Mouse (Mus musculus) cerebellum, adult 9-11 months (tissue): ENCODE results near the gene Hectd4.
"Not testable (repeated sequence)": the region's sequence is repeated elsewhere in the genome, so short reads cannot be mapped to it uniquely, and the experiment has no call there.

Experiments used
- DNase-seq: peaks from one replicate; pipeline ENCODE4 v3.0.0; 2022

Hectd4 gene

DNA sequence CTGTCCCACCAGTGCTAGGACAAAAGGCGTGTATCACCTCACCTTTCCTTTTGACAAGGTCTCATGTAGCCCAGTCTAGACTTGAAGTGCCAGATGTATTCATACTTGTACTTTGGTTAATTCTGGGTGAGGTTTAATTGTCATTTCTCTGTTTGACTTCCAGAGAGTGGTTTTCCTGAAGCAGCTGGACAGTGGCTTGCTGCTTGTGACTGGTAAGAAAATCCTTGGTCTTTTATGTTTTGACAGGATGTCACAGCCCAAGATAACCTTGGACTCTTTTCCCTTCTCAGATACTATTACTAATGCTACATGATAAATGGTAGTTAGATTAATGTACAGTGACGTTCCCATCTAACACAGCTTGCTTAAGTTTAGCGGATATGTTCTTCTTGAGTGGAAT is 13.0 kb upstream of the Hectd4 start:
- no peak for DNase-seq

DNA sequence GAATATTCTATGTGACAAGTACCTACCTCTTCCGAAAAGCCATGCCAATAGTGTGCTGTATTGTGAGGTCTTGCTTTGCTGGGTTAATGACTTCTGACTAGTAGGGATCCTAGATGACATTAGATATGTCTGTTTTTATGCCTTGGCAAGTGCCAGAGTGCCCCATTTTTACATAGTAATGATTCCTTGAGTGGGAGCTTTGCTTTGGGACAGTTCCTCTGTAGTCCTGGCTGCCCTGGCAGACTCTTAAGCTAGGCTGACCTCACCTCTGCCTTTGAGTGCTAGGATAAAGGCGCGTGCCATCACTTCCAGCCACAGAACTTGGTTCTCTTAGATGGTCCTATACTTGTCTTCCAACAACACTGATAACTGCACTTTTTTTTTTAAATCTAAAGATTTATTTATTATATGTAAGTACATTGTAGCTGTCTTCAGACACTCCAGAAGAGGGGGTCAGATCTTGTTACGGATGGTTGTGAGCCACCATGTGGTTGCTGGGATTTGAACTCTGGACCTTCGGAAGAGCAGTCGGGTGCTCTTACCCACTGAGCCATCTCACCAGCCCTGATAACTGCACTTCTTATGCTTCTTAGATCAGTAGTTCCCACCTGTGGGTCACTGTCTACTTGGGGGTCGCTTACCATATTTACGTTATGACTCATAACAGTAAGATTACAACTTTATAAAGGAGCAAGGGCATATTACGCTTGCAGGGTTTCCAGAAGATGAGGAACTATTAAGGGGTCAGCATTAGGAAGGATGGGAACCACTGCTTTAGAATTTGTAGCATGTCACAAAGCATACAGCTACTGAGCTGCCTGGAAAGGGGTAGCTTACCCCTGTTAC is 10.0 kb upstream of the Hectd4 start:
- no peak for DNase-seq

- no peak for DNase-seq
Measured at GRCm38 (mm10) chr5:121210601-121210924, 9.5 kb upstream of the Hectd4 start.

DNA sequence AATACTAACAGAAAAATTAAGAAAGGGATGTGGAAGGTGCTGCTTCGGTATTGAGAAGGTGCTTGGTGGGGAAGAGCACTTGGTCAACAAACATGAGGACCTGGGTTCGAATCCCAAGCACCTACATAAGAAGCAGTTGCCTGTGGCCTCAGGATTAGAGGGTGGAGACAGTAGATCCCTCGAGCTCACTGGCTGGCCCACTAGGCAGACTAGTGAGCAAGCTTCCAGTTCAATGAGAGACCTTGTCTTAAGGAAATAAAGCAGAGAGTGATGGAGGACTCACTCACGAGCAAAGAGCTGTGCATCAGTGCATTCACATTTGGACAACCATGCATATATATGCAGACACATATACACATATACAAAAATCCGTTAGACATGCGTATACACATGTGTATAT is 7.9 kb upstream of the Hectd4 start:
- DNase-seq = no peak

DNA sequence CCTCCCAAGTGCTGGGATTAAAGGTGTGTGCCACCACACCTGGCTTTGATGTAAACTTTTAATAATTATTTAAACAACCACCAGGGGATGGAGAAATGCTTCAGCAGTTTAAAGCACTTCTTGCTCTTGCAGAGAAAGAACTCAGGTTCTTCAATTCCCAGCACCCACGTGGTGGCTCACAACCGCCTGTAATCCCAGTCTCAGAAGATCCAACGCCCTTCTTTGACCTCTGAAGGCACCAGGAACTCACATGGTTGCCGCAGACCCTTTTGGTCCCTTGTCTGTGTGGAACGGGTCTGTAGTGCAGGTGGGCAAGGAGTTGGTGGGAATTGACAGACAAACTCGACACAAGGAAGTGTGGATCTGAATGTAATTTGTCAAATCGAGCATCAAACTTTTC is 5.3 kb upstream of the Hectd4 start:
- no peak for DNase-seq

GRCm38 (mm10) chr5:121215380-121216125 is 4.5 kb upstream of the Hectd4 start:
- DNase-seq = peak; percentile 68

DNA sequence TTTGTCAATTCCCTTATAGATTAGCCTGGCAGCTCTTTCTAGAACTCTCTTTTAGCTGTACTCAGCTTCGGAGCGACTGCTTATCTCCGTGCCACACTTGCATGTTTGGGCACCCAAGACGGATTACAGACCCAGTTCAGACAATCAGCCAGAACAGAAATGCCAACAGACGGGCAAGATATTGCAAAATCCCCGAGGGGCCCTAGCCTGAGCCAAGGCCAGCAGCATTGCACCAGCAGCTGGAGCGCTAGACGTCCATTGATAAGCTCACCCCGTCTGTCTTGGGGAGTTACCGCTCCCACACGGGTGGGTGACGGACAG is 3.9 kb upstream of the Hectd4 start:
- DNase-seq = no peak

DNA sequence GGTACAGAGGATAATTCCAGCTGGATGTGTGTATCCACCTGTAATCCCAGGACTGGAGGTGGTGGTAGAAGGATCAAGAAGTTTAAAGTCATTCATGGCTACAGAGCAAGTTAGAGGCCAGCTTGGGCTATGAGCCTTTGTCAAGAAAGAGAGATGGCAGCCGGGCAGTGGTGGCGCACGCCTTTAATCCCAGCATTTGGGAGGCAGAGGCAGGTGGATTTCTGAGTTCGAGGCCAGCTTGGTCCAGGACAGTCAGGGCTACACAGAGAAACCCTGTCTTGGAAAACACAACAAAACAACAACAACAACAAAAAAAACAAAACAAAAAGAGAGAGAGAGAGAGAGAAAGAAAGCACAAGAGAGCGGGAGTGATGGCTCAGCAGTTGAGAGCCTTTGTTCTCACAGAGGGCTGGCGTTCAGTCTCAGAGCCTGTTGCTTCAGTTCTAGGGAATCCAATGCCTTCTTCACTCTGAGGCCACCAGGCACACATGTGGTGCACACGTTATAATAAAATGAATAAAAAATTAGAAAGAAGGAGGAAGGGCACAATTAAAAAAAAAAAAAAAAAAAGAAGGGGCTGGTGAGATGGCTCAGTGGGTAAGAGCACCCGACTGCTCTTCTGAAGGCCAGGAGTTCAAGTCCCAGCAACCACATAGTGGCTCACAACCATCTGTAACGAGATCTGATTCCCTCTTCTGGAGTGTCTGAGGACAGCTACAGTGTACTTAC is 3.3 kb upstream of the Hectd4 start:
- DNase-seq = not testable (repeated sequence)

- no peak for DNase-seq
Measured at GRCm38 (mm10) chr5:121217313-121217634, 2.7 kb upstream of the Hectd4 start.

DNA sequence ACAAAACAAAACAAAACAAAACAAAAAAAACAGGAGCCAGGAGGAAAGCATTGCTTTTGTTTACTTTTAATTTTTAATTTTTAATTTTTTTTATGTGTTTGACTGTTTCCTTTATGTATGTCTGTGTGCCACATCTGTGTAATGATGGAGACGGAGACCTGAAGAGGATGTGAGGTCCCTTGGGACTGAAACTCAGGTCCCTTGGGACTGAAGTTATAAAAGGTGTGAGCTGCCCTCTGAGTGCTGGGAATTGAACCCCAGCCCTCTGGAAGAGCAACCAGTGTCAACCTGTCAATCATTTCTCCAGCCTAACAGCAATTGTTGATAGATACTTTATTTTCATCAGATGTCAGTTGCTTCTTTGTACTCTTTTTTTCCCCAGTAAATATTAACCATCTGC is 829 bp upstream of the Hectd4 start:
- no peak for DNase-seq

- DNase-seq = peak; percentile 68
Measured at GRCm38 (mm10) chr5:121220732-121221301, 798 bp downstream of the Hectd4 start.

DNA sequence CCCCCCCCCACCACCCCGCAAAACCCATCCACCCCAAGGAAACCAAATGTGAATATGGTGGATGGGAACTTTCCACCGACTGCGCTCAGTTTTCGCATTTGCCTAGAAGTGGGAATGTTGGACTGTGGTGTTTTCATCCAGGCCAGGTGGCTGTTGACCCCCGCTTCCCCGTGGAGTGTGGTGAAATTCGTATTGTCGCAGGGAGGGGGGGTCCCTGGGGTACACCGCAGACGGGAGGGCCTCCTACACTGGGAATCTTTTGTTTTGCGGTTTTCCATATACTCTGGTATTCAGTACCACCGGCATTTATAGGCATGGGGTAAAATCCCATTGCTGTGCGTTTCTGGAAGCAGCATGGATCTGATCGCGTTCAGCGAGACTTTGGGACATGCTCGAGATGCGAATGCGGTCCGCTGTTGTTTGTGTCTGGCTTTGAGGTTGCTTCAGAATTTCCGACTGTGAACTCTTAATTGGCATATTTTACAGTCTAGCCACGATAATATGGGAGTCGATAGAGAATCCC is 1.4 kb downstream of the Hectd4 start:
- DNase-seq = no peak

DNA sequence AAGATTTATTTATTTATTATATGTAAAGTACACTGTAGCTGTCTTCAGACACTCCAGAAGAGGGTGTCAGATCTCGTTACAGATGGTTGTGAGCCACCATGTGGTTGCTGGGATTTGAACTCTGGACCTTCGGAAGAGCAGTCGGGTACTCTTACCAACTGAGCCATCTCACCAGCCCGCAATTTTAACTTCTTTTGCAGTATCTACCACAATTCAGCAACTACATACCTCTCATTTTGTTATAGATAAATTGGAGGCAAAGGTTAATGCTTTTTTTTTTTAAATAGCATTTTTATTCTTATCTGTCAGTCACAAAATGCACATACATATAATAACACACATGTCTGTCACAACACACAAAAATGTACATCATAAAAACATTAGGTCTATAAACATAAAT is 4.0 kb downstream of the Hectd4 start:
- not testable (repeated sequence) for DNase-seq

DNA sequence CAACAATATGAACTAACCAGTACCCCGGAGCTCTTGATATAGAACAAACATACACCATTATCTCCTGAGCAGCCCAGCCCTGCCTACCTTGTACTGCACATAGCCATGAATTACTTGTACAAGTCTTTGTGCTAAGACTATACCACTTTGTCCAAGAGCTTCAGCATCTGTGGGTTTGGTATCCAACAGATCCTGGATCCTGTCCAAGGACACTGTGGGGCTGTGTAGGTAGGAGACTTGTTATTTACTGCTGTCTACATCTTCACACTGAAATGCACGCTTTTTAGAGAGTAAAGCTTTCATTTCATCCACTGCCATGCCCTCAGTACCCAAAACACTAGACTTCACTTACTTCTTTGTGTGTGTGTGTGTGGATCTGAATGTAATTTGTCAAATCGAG is 4.8 kb downstream of the Hectd4 start:
- DNase-seq = no peak

GRCm38 (mm10) chr5:121225854-121226253 is 5.8 kb downstream of the Hectd4 start:
- no peak for DNase-seq

DNA sequence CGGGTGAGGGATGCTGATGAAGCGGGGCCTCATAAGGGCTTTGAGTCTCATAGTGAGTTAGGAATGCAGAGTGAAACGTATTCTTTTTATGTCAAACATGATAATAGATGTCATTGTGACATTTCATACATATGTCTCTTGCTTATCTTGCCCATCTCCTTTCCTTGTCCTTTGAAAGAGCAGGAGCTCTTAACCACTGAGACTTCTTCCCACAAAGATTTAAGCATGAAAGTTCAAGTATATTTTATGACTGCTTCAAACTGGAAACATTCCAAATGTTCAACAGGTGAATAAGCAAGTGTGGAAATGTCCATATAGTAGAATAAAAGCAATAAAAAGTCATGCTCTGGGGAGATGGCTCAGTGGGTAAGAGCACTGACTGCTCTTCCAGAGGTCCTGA is 6.4 kb downstream of the Hectd4 start:
- no peak for DNase-seq

DNA sequence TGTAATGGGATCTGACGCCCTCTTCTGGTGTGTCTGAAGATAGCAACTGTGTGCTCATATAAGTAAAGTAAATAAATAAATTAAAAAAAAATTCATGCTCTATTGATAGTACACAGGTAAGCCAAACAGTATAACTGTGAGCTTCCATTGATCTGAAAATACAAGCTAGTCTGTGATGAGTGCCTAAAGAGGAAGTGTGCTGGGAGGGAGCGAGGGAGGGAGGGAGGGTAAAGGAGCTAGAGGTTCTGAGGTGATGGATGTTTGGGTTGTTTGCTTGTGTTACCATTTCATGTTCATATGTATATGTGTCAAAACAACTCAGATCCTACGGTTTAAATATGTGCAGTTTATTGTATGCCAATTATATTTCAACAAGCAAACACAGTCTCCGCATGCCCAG is 6.8 kb downstream of the Hectd4 start:
- DNase-seq = no peak

DNA sequence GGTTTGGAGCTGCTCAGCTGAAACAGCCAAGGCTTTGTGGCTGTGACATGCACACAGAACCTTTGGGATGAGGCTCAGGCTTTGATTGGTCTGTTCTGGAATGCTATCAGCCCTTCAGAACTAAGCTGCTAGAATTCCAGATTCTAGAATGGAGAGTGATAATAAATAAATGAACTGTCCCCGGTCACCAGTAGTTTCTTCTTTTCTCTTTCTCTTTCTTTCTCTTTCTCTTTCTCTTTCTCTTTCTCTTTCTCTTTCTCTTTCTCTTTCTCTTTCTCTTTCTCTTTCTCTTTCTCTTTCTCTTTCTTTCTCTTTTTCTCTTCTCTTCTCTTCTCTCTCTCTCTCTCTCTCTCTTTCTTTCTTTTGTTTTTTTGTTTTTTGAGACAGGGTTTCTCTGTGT is 7.3 kb downstream of the Hectd4 start:
- not testable (repeated sequence) for DNase-seq

DNA sequence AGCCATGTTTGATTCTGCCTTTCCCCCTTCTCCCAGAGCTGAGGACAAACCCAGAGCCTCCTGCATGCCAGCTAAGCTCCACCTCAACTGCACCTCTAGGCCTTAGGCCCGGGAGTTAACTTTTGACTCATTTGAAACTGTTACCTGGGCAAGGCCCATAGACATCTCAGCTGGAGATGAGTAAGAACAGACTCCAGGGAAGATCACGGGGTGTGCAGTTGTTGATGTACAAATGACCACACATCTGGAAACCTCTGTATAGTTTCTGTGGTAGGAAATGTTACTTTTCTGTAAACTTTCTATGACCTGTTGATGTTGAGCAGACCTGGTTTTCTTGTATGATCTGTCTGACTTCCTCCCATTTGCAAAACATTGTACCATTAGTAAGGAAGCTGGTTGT is 9.2 kb downstream of the Hectd4 start:
- DNase-seq = no peak

DNA sequence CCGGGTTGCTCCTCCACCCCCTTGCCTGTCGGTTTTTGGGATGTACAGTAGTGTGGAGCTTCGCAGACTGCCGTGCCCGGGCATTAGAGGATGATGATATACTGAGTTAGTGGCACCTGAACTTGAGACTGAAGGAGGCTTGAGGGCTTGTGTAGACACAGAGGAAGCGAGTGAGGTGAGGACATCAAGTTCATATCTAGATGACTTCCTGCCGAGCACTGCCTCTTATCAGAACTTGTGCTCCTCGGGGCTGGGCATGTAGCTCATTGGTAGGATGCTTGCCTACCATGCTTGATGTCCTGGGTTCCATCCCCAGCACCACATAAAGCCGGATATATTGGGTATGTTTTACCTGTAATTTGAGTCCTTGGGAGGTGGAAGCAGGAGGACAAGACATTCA is 10.8 kb downstream of the Hectd4 start:
- no peak for DNase-seq

- DNase-seq = no peak
Measured at GRCm38 (mm10) chr5:121232789-121233188, 12.8 kb downstream of the Hectd4 start.

DNA sequence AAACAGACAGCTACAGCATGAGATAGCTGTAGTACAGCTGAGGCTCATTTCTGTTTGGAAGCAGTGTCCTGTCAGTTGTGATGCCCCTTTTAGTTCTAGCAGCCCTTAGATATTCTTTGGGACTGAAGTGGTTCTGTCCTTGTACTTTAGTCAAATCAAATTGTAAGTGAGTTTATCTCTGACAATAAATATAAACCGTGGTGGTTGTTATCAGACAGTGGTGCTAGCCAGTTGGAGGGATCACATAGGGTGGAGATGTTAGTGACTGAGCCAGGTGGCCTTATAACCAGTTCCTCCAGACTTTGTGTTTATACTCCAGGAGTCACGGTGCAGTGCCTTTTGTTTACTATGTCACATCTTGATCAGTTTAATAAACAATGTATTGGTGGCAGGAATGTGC is 13.7 kb downstream of the Hectd4 start:
- no peak for DNase-seq

GRCm38 (mm10) chr5:121236171-121236570 is 16.2 kb downstream of the Hectd4 start:
- peak; percentile 71 for DNase-seq

GRCm38 (mm10) chr5:121238208-121238607 is 18.2 kb downstream of the Hectd4 start:
- DNase-seq = no peak
